Mouse (Mus musculus) G1E (cell line): ENCODE measurements around the gene Iqch. TPM values are rescaled to one million over a fixed set of nuclear protein-coding genes. Genes with fewer than 3 reads are reported as not detected.

ENCODE experiments used
- ATAC-seq: 2 replicates; pipeline ENCODE4 v1.8.0; 2016; ENCODE audit warnings: mild to moderate bottlenecking; ENCODE audit not compliant: insufficient number of reproducible peaks, poor library complexity, low FRiP score, severe bottlenecking; ENCODE audit errors: extremely low read depth
- DNase-seq: peaks from one replicate; pipeline ENCODE4 v3.0.0; 2012; ENCODE audit warnings: low spot score
- H3K27me3 ChIP-seq: 2 replicates; pipeline ENCODE4 v1.6.1; 2012; ENCODE audit warnings: mild to moderate bottlenecking, low read length, inconsistent platforms; ENCODE audit not compliant: insufficient read depth
- H3K36me3 ChIP-seq: replicated peaks from 2 replicates; pipeline ENCODE3; 2012; ENCODE audit warnings: mild to moderate bottlenecking, inconsistent platforms
- H3K4me1 ChIP-seq: 2 replicates; pipeline ENCODE4 v1.6.1; 2012; ENCODE audit warnings: low read depth, low read length, inconsistent platforms, mixed read lengths; ENCODE audit not compliant: insufficient read depth
- H3K4me3 ChIP-seq: 2 replicates; pipeline ENCODE4 v1.5.1; 2012; ENCODE audit warnings: low read depth, mild to moderate bottlenecking, inconsistent platforms, low read length, moderate library complexity, mixed read lengths
- H3K9me3 ChIP-seq: replicated peaks from 2 replicates; pipeline ENCODE4 v1.6.1; 2012; ENCODE audit warnings: inconsistent platforms
- CTCF ChIP-seq: IDR thresholded peaks from 2 replicates; pipeline ENCODE4 v1.5.1; 2012; ENCODE audit warnings: low read depth, low read length, inconsistent platforms, mixed read lengths
- GATA1 ChIP-seq: IDR thresholded peaks from 2 replicates; pipeline ENCODE4 v1.6.1; 2012; ENCODE audit warnings: borderline replicate concordance, low read length, inconsistent platforms, mixed read lengths
- GATA2 ChIP-seq: IDR thresholded peaks from 2 replicates; pipeline ENCODE4 v1.6.1; 2012; ENCODE audit warnings: low read depth, low read length, inconsistent platforms, borderline replicate concordance
- POLR2AphosphoS5 ChIP-seq: IDR thresholded peaks from 2 replicates; pipeline ENCODE4 v1.6.1; 2012; ENCODE audit warnings: low read depth, low read length, inconsistent platforms; ENCODE audit not compliant: insufficient replicate concordance
- TAL1 ChIP-seq: conservative IDR thresholded peaks from 2 replicates; pipeline ENCODE4 v1.6.1; 2012; ENCODE audit warnings: low read depth, low read length, inconsistent platforms, mixed read lengths
- polyA plus RNA-seq: library from polyadenylated mRNA; stranded (reverse); fragments of >175 nt; gene quantifications from 2 replicates; pipeline ENCODE4 v1.2.3, GENCODE M21; 2012
- total RNA-seq, 2 experiments: library from RNA; stranded (forward) in 1 of 2; stranded (reverse) in 1 of 2; fragments of 200-1000 nt in 1 of 2; fragments of >200 nt in 1 of 2; fragmentation: Nextera tagmentation in 1 of 2; gene quantifications; 2 replicates each; pipeline ENCODE4 v1.2.3; 2014 to 2017

Gene Iqch
- total and polyA plus RNA-seq, 3 experiments, result 0.22 TPM; not detected in 2

- H3K36me3 ChIP-seq, result no peaks in the 10 kb centered on the region
- DNase-seq (no peak), ATAC-seq (no peak)
- H3K4me3 ChIP-seq, result no peak overlapping the region
- TF ChIP-seq POLR2AphosphoS5, result no peak
- no peak for TF ChIP-seq GATA2
- no peak for TF ChIP-seq CTCF
- no peak for TF ChIP-seq TAL1
- TF ChIP-seq GATA1, result no peak
- no peaks in the 10 kb centered on the region for H3K9me3 ChIP-seq
- peaks cover 12% of the 10 kb centered on the region for H3K27me3 ChIP-seq
- no peaks in the 10 kb centered on the region for H3K4me1 ChIP-seq
These were observed 106.5 kb downstream of the Iqch start for GRCm38 (mm10) chr9:63495786-63496185.

- TF ChIP-seq GATA1, result no peak
- TF ChIP-seq GATA2, result no peak
- no peak for TF ChIP-seq POLR2AphosphoS5
- no peak for TF ChIP-seq TAL1
- no peak for TF ChIP-seq CTCF
- Histone ChIP-seq H3K4me1 (no peaks in the 10 kb centered on the region), H3K9me3 (no peaks in the 10 kb centered on the region), H3K27me3 (peaks cover 19% of the 10 kb centered on the region), H3K36me3 (no peaks in the 10 kb centered on the region), H3K4me3 (no peak overlapping the region)
- DNase-seq (no peak), ATAC-seq (no peak)
These were observed 108.5 kb downstream of the Iqch start for GRCm38 (mm10) chr9:63493746-63494145.

GRCm38 (mm10) chr9:63492291-63492690 is 110.0 kb downstream of the Iqch start:
- no peaks in the 10 kb centered on the region for H3K9me3 ChIP-seq
- DNase-seq (no peak), ATAC-seq (no peak)
- no peak overlapping the region for H3K4me3 ChIP-seq
- no peaks in the 10 kb centered on the region for H3K4me1 ChIP-seq
- no peaks in the 10 kb centered on the region for H3K36me3 ChIP-seq
- TF ChIP-seq POLR2AphosphoS5 (no peak), CTCF (no peak), GATA2 (no peak), GATA1 (no peak), TAL1 (no peak)
- H3K27me3 ChIP-seq, result peaks cover 26% of the 10 kb centered on the region

GRCm38 (mm10) chr9:63490521-63491307 is 111.6 kb downstream of the Iqch start:
- DNase-seq, result no peak
- H3K4me1 ChIP-seq, result no peaks in the 10 kb centered on the region
- peaks cover 23% of the 10 kb centered on the region for H3K27me3 ChIP-seq
- H3K36me3 ChIP-seq, result no peaks in the 10 kb centered on the region
- no peak for ATAC-seq
- no peak for TF ChIP-seq GATA1
- no peak for TF ChIP-seq TAL1
- no peak for TF ChIP-seq POLR2AphosphoS5
- no peak for TF ChIP-seq CTCF
- no peak for TF ChIP-seq GATA2
- H3K9me3 ChIP-seq, result no peaks in the 10 kb centered on the region
- H3K4me3 ChIP-seq, result no peak overlapping the region

GRCm38 (mm10) chr9:63489156-63489555 is 113.1 kb downstream of the Iqch start:
- ATAC-seq (no peak), DNase-seq (no peak)
- no peak overlapping the region for H3K4me3 ChIP-seq
- H3K27me3 ChIP-seq, result peaks cover 23% of the 10 kb centered on the region
- no peaks in the 10 kb centered on the region for H3K36me3 ChIP-seq
- no peaks in the 10 kb centered on the region for H3K4me1 ChIP-seq
- H3K9me3 ChIP-seq, result no peaks in the 10 kb centered on the region
- no peak for TF ChIP-seq TAL1
- TF ChIP-seq POLR2AphosphoS5, result no peak
- no peak for TF ChIP-seq CTCF
- no peak for TF ChIP-seq GATA2
- no peak for TF ChIP-seq GATA1

- TF ChIP-seq TAL1 (no peak), GATA2 (no peak), CTCF (no peak), POLR2AphosphoS5 (no peak), GATA1 (no peak)
- DNase-seq, result no peak
- no peaks in the 10 kb centered on the region for H3K9me3 ChIP-seq
- no peaks in the 10 kb centered on the region for H3K4me1 ChIP-seq
- ATAC-seq, result no peak
- peaks cover 10% of the 10 kb centered on the region for H3K27me3 ChIP-seq
- no peaks in the 10 kb centered on the region for H3K36me3 ChIP-seq
- no peak overlapping the region for H3K4me3 ChIP-seq
These were observed 136.7 kb downstream of the Iqch start for GRCm38 (mm10) chr9:63465561-63465960.
